Mouse (Mus musculus): ENCODE measurements around the gene Alad. TPM values are rescaled to one million over a fixed set of nuclear protein-coding genes. Genes with fewer than 3 reads are reported as not detected.

The Alad gene
- polyA plus RNA-seq, 1 experiment from 2014 or later: 142 TPM

- WGBS: 0% methylated on average over 7 of the region's 7 CpGs
- Histone ChIP-seq H3K27ac (peak overlapping the region; percentile 90), H3K4me3 (replicated peaks) (peak overlapping the region; percentile 84), H3K9ac (peak overlapping the region; percentile 59; the same call in 1 of the 2 replicates), H3K4me1 (peaks cover 11% of the 10 kb centered on the region), H3K4me2 (peak overlapping the region; percentile 78), H3K36me3 (peaks cover 20% of the 10 kb centered on the region; the same call in 1 of the 2 replicates), H3K9me3 (no peaks in the 10 kb centered on the region), H3K27me3 (replicated peaks) (no peaks in the 10 kb centered on the region)
- ATAC-seq (ENCODE audit: insufficient read depth, low FRiP score, low read depth): no peak
Observed at GRCm38 (mm10) chr4:62501534-62501933, 18.2 kb downstream of the Alad start.

- peak overlapping the region; percentile 16; the same call in 1 of the 2 replicates for H3K4me3 ChIP-seq (replicated peaks)
- H3K4me2 ChIP-seq: peak overlapping the region; percentile 78; the same call in 1 of the 2 replicates
- WGBS: 75% methylated on average over 4 of the region's 4 CpGs
- H3K27me3 ChIP-seq (replicated peaks): no peaks in the 10 kb centered on the region
- H3K9me3 ChIP-seq: no peaks in the 10 kb centered on the region
- peaks cover 11% of the 10 kb centered on the region for H3K4me1 ChIP-seq
- ATAC-seq (ENCODE audit: insufficient read depth, low FRiP score, low read depth): no peak
- peaks cover 22% of the 10 kb centered on the region; the same call in 1 of the 2 replicates for H3K36me3 ChIP-seq
- no peak overlapping the region for H3K9ac ChIP-seq
- peak overlapping the region; percentile 62; the same call in 1 of the 2 replicates for H3K27ac ChIP-seq
Observed at GRCm38 (mm10) chr4:62500799-62501198, 18.9 kb downstream of the Alad start.

- no peak overlapping the region for H3K9ac ChIP-seq
- 53% methylated on average over 8 of the region's 8 CpGs for WGBS
- ATAC-seq (ENCODE audit: insufficient read depth, low FRiP score, low read depth): peak; percentile 29; the same call in 1 of the 2 replicates
- H3K27me3 ChIP-seq (replicated peaks): no peaks in the 10 kb centered on the region
- H3K4me3 ChIP-seq (replicated peaks): no peak overlapping the region
- 0 out of 2 replicates have a peak, but pooled peaks cover 7% of the 10 kb centered on the region for H3K4me1 ChIP-seq
- no peaks in the 10 kb centered on the region for H3K9me3 ChIP-seq
- H3K36me3 ChIP-seq: peaks cover 22% of the 10 kb centered on the region; the same call in 1 of the 2 replicates
- no peak overlapping the region for H3K27ac ChIP-seq
- no peak overlapping the region for H3K4me2 ChIP-seq
Observed at GRCm38 (mm10) chr4:62496815-62497214, 22.9 kb downstream of the Alad start.

DNA sequence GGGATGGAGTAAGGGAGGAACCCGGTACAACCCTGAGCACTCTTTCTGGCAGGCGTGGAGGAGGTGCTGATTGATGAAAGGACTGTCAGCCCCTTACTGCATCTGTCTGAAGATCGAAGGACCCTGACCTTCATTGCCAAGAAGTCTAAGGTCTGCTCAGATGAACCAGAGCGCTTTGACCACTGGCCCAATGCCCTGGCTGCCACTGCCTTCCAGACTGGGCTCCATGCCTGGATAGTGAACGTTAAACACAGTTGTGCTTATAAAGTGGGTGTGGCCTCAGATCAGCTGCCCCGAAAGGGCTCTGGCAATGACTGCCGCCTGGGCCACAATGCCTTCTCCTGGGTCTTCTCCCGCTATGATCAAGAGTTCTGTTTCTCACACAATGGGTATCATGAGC lies 23.8 kb downstream of the Alad start:
- H3K4me2 ChIP-seq: no peak overlapping the region
- 0 out of 2 replicates have a peak, but pooled peaks cover 5% of the 10 kb centered on the region for H3K4me1 ChIP-seq
- H3K27me3 ChIP-seq (replicated peaks): no peaks in the 10 kb centered on the region
- no peak overlapping the region for H3K4me3 ChIP-seq (replicated peaks)
- H3K27ac ChIP-seq: no peak overlapping the region
- 69% methylated on average over 8 of the region's 8 CpGs for WGBS
- no peaks in the 10 kb centered on the region for H3K9me3 ChIP-seq
- no peak overlapping the region for H3K9ac ChIP-seq
- peaks cover 22% of the 10 kb centered on the region; the same call in 1 of the 2 replicates for H3K36me3 ChIP-seq
- ATAC-seq (ENCODE audit: insufficient read depth, low FRiP score, low read depth): no peak

DNA sequence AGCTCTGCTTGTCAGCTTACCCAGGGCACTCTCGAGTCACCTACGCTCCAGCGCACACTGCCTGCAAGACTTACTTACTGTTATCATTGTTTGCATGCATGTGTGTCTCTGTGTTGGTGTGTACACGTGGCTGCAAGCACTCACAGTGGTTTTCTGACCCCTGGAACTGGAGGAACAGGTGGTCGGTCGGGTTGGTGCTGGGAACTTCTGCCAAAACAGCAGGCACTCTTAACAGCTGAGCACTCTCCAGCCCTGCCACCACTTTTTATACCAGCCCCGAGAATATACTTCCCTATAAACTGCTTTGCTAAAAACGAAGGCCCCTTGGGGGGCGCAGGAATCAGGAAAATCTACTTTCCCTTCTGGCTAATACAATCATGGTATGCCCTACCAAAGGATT lies 25.5 kb downstream of the Alad start:
- Histone ChIP-seq H3K36me3 (peaks cover 13% of the 10 kb centered on the region; the same call in 1 of the 2 replicates), H3K9me3 (no peaks in the 10 kb centered on the region), H3K27ac (no peak overlapping the region), H3K27me3 (replicated peaks) (no peaks in the 10 kb centered on the region), H3K4me1 (0 out of 2 replicates have a peak, but pooled peaks cover 3% of the 10 kb centered on the region), H3K4me2 (no peak overlapping the region), H3K4me3 (replicated peaks) (no peak overlapping the region), H3K9ac (no peak overlapping the region)
- no peak for ATAC-seq (ENCODE audit: insufficient read depth, low FRiP score, low read depth)
- WGBS: 68% methylated on average over 9 of the region's 9 CpGs

DNA sequence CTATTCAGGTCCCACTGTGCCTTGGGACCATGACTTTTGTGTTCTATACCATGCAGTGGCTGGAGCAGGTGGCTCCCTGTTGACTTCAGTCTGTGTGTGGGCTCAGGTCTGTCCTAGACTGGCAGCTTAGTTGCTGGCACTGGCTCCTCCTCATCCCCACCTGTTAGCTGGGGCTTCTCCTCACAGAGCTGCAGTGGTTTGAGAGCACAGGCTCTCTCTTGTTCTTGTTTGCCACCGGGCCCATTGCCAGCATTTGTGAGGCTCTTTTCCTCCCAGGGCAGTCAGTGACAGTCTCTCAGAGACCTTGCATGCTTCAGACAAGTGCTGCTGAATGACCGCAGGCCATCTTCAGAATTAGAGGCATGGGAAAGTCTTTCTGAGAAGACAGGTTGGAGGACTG lies 27.0 kb downstream of the Alad start:
- Histone ChIP-seq H3K27me3 (replicated peaks) (no peaks in the 10 kb centered on the region), H3K9ac (no peak overlapping the region), H3K27ac (no peak overlapping the region), H3K9me3 (no peaks in the 10 kb centered on the region), H3K4me1 (no peaks in the 10 kb centered on the region), H3K4me3 (replicated peaks) (no peak overlapping the region), H3K4me2 (no peak overlapping the region), H3K36me3 (0 out of 2 replicates have a peak, but pooled peaks cover 2% of the 10 kb centered on the region)
- no peak for ATAC-seq (ENCODE audit: insufficient read depth, low FRiP score, low read depth)
- 70% methylated on average over 2 of the region's 2 CpGs for WGBS

- Histone ChIP-seq H3K36me3 (no peaks in the 10 kb centered on the region), H3K4me1 (no peaks in the 10 kb centered on the region; the same call in 1 of the 2 replicates), H3K4me2 (no peak overlapping the region), H3K9me3 (no peaks in the 10 kb centered on the region), H3K4me3 (replicated peaks) (no peak overlapping the region), H3K9ac (no peak overlapping the region), H3K27me3 (replicated peaks) (no peaks in the 10 kb centered on the region), H3K27ac (no peak overlapping the region)
- no peak for ATAC-seq (ENCODE audit: insufficient read depth, low FRiP score, low read depth)
- WGBS: 94% methylated on average over 2 of the region's 2 CpGs
Observed at GRCm38 (mm10) chr4:62487914-62488313, 31.8 kb downstream of the Alad start.

- H3K9me3 ChIP-seq: no peaks in the 10 kb centered on the region
- no peak for ATAC-seq (ENCODE audit: insufficient read depth, low FRiP score, low read depth)
- H3K36me3 ChIP-seq: no peaks in the 10 kb centered on the region
- no peak overlapping the region for H3K27ac ChIP-seq
- H3K27me3 ChIP-seq (replicated peaks): no peaks in the 10 kb centered on the region
- H3K4me1 ChIP-seq: no peaks in the 10 kb centered on the region; the same call in 1 of the 2 replicates
- H3K9ac ChIP-seq: no peak overlapping the region
- 83% methylated on average over 5 of the region's 5 CpGs for WGBS
- H3K4me2 ChIP-seq: no peak overlapping the region
- H3K4me3 ChIP-seq (replicated peaks): no peak overlapping the region
Observed at GRCm38 (mm10) chr4:62487172-62487571, 32.5 kb downstream of the Alad start.

GRCm38 (mm10) chr4:62486162-62486696 lies 33.5 kb downstream of the Alad start:
- no peak overlapping the region for H3K27ac ChIP-seq
- H3K9ac ChIP-seq: no peak overlapping the region
- 90% methylated on average over 15 of the region's 15 CpGs for WGBS
- H3K4me3 ChIP-seq (replicated peaks): no peak overlapping the region
- no peak overlapping the region for H3K4me2 ChIP-seq
- H3K36me3 ChIP-seq: no peaks in the 10 kb centered on the region
- no peaks in the 10 kb centered on the region; the same call in 1 of the 2 replicates for H3K4me1 ChIP-seq
- no peaks in the 10 kb centered on the region for H3K27me3 ChIP-seq (replicated peaks)
- no peak for ATAC-seq (ENCODE audit: insufficient read depth, low FRiP score, low read depth)
- no peaks in the 10 kb centered on the region for H3K9me3 ChIP-seq

GRCm38 (mm10) chr4:62485450-62486161 lies 34.1 kb downstream of the Alad start:
- ATAC-seq (ENCODE audit: insufficient read depth, low FRiP score, low read depth): no peak

GRCm38 (mm10) chr4:62484928-62485327 lies 34.8 kb downstream of the Alad start:
- WGBS: 75% methylated on average over 3 of the region's 3 CpGs

More at GRCm38 (mm10) chr4:62485450-62486161, 34.1 kb downstream of the Alad start:
- H3K36me3 ChIP-seq: no peaks in the 10 kb centered on the region
- H3K4me3 ChIP-seq (replicated peaks): no peak overlapping the region
- peak overlapping the region; percentile 51; the same call in 1 of the 2 replicates for H3K27ac ChIP-seq
- 82% methylated on average over 8 of the region's 8 CpGs for WGBS
- H3K27me3 ChIP-seq (replicated peaks): no peaks in the 10 kb centered on the region
- H3K9me3 ChIP-seq: no peaks in the 10 kb centered on the region
- no peak overlapping the region for H3K4me2 ChIP-seq
- no peak overlapping the region for H3K9ac ChIP-seq
- H3K4me1 ChIP-seq: no peaks in the 10 kb centered on the region; the same call in 1 of the 2 replicates

More at GRCm38 (mm10) chr4:62484928-62485327, 34.8 kb downstream of the Alad start:
- Histone ChIP-seq H3K27ac (peak overlapping the region; percentile 51; the same call in 1 of the 2 replicates), H3K4me3 (replicated peaks) (no peak overlapping the region), H3K9me3 (no peaks in the 10 kb centered on the region), H3K9ac (no peak overlapping the region), H3K4me1 (no peaks in the 10 kb centered on the region; the same call in 1 of the 2 replicates), H3K27me3 (replicated peaks) (no peaks in the 10 kb centered on the region), H3K4me2 (no peak overlapping the region), H3K36me3 (no peaks in the 10 kb centered on the region)
- ATAC-seq (ENCODE audit: insufficient read depth, low FRiP score, low read depth): no peak
